Mouse (Mus musculus) spleen, adult 2 months (tissue): ENCODE results near the gene Parvg.

Source experiments
- CTCF ChIP-seq: fragments of 200-500 bp; IDR thresholded peaks from 2 replicates; pipeline ENCODE4 v1.5.1; 2011; ENCODE audit warnings: mild to moderate bottlenecking, inconsistent platforms; ENCODE audit not compliant: insufficient read depth, insufficient read length, insufficient replicate concordance; ENCODE audit errors: extremely low read depth
- POLR2A ChIP-seq: fragments of 200-500 bp; IDR thresholded peaks from 2 replicates; pipeline ENCODE4 v1.6.1; 2011; ENCODE audit warnings: low read depth, low read length, inconsistent platforms

DNA sequence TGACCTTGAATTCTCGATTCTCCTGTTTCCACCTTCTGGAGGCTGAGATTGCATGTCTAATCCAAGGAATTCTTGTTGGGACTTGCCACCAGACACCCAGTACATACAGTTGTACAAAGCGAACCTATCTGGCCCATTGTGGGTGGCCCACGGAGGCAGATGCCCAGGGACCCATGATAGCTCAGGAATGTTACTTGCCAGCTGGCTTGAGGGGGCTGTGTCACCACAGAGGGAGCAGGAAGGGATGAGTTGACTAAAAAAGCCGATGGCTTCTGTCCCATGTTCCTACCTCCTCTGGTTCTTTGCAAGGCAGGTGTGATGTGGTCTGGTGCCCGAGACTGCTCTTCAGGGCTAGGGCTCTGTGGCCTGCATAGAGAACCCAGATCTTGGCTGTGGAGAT is 32.7 kb upstream of the Parvg start:
- TF ChIP-seq POLR2A = no peak
- no peak for TF ChIP-seq CTCF
